Mouse (Mus musculus): ENCODE data around the gene BC030500.

Gene BC030500

GRCm38 (mm10) chr8:58911677-58912076 lies at the start of gene BC030500:
BC030500 (plus strand) TSS chr8:58911755.
- no peak for DNase-seq (ENCODE audit: low read depth)

- DNase-seq (ENCODE audit: low read depth), result no peak
These were observed 25.1 kb upstream of the BC030500 start for GRCm38 (mm10) chr8:58886405-58886804.

GRCm38 (mm10) chr8:58890591-58890990 lies 21.0 kb upstream of the BC030500 start:
- no peak for DNase-seq (ENCODE audit: low read depth)

DNA sequence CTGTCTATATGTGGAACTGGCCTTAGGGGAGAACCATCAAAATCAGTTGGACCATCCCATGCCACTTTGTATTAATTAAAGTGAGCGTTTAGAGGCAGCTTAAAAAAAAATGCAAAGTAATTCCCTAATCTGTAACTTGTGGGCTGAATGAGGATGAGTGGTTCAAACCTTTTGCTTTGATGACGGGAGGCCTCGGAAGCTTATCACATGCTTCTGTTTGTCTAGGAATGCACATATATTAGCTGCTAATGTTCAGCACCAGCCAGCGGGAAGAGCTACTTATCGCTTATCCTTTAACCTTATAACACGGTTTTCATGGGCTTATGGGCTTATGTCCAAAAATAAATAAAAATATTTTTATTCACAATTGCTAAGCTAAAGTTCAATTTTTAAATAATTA lies 15.6 kb upstream of the BC030500 start:
- DNase-seq (ENCODE audit: low read depth), result no peak

- DNase-seq (ENCODE audit: low read depth), result no peak
These were observed 7.1 kb upstream of the BC030500 start for GRCm38 (mm10) chr8:58904465-58904864.

DNA sequence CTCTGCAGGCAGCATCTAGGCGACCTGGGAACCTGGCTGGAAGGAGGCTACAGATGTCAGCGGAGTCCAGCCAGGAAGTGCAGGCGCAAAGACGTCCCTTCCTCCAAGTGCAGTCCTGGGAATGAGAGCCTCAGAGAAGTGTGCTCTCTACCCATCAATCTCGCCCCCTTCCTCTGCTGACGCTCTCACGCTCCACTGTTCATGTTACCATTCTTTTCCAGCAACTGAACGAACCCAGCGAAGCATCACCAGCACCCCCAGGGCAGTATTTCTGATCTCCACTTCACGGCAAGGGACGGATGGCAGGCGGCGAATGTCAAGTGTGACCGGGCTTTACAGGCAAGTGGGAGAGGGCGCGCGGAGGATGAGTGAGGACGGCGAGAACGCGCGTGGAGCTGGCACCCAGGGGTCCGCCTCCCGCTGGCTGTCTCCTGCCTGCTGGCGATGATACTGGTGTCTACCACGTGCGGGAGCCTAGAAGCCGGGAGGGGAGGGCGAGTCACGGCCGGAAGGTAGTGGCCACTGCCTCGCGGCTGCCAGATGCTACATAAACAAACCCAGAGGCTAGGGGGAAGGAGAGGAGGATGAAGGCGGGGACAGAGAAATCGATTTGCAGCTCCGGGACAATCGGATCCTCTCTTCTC lies 763 bp downstream of the BC030500 start, which contains the start of gene Galntl6:
Gene Galntl6, minus strand, starts transcription at position 445 of the 644 bp plus-strand sequence.
- DNase-seq (ENCODE audit: low read depth), result no peak

GRCm38 (mm10) chr8:58912840-58913639 lies 1.5 kb downstream of the BC030500 start:
- no peak for DNase-seq (ENCODE audit: low read depth)

DNA sequence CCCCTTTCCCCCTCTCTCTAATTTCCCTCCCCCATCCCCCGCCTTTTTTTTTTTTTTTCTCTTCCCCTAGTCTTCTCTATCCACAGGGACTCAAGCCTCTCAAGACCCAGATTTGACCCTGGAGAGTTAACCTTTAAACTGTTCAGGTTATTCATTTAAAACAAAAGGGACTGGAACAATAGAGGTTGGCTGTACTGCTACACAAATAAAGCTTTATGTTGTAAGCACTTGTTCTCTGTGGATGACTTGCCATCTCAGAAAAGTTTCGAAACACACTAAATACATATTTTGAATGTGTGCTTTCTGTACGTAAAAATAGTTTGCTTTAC lies 2.0 kb downstream of the BC030500 start:
- no peak for DNase-seq (ENCODE audit: low read depth)

DNA sequence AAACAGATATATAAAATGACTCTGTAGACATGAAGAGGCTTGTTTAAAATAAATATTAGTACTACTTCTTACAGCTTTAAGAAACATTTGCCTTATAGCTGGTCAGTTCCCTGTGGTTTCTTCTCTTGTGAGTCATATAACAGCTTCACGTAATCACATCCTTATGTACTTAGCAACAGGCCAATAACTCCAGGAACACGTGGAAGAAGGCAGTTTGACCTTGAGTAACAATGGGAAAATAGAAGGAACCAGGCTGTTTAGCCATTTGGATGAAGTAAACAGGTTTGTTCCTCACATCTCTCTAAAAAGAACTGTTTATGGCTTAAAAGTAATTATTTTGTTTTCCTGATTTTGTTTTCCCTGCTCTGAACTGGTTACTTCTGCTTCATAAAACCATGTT lies 3.6 kb downstream of the BC030500 start:
- no peak for DNase-seq (ENCODE audit: low read depth)

DNA sequence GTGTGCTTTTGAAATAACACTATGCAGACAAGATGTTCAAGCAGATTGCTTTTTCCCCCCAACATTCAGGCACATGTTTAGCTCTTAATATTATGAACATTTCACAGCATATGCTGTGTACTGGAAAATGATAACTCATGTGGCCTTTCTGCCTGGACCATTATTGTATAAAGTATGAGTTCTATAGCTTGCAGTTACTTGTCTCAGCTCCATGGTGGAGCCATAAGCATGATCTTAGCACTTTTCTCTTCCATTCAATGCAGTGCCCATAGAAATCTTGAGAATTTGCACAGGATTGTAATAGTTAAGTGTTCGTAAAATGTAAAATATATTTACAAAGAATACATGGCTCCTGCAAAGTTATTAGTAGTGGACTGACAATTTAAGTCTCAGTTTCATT lies 19.5 kb downstream of the BC030500 start:
- DNase-seq (ENCODE audit: low read depth), result no peak

GRCm38 (mm10) chr8:58943773-58944172 lies 32.2 kb downstream of the BC030500 start:
- DNase-seq (ENCODE audit: low read depth), result no peak

GRCm38 (mm10) chr8:58957195-58957739 lies 45.7 kb downstream of the BC030500 start:
- DNase-seq (ENCODE audit: low read depth), result no peak
